Comparison of ENCODE assay signal across 22 mouse cellular contexts in genomic region chr10:44826271-44826670, GRCm38 (mm10).
DNase-seq lines count a peak whose midpoint lies in the region; ATAC-seq and TF ChIP-seq lines count a peak whose summit lies in the region.
"Had no signal": no experiment of that assay in that cellular context is flagged by ENCODE, and none has a peak within 500 bp of the region (broad histone marks: within the 10 kb centered on the region; RNA-seq: fewer than 3 reads in every experiment).

No protein-coding gene starts in this region.

- H3K9me3 ChIP-seq in forebrain, embryonic 14.5 days (replicated peaks; ENCODE audit: control insufficient read depth, low read length): no peaks in the 10 kb centered on the region
- no peaks in the 10 kb centered on the region for H3K9me3 ChIP-seq in forebrain, embryonic 15.5 days
- H3K9me3 ChIP-seq in lung, embryonic 16.5 days (ENCODE audit: control insufficient read depth, low read length): no peaks in the 10 kb centered on the region
- H3K9me3 ChIP-seq in neural tube, embryonic 15.5 days (replicated peaks): no peaks in the 10 kb centered on the region
- H3K9me3 ChIP-seq: heart, embryonic 12.5 days; heart, embryonic 15.5 days had no signal

- no peak for ATAC-seq in forebrain, embryonic 14.5 days
- no peak for ATAC-seq in forebrain, embryonic 15.5 days (replicated peaks)
- ATAC-seq in lung, embryonic 16.5 days (ENCODE audit: low read depth): peak; percentile 20; the same call in 1 of the 2 replicates
- no peak for ATAC-seq in neural tube, embryonic 15.5 days (ENCODE audit: low FRiP score)
- ATAC-seq: activated CD4-positive, CD25-positive, alpha-beta regulatory T cell, adult 4 months; forebrain, embryonic 16.5 days; hindbrain, postnatal 0 days; inflammation-experienced regulatory T-cells, adult 6 months had no signal

- H3K36me3 ChIP-seq in forebrain, embryonic 14.5 days (ENCODE audit: control insufficient read depth, insufficient read depth, low read length): no peaks in the 10 kb centered on the region
- H3K36me3 ChIP-seq in forebrain, embryonic 15.5 days: no peaks in the 10 kb centered on the region
- no peaks in the 10 kb centered on the region for H3K36me3 ChIP-seq in lung, embryonic 16.5 days (ENCODE audit: control insufficient read depth, insufficient read depth, low read length)
- no peaks in the 10 kb centered on the region for H3K36me3 ChIP-seq in neural tube, embryonic 15.5 days
- H3K36me3 ChIP-seq: heart, embryonic 12.5 days; heart, embryonic 15.5 days had no signal

- H3K4me1 ChIP-seq in forebrain, embryonic 14.5 days (ENCODE audit: control insufficient read depth, insufficient read depth, low read length): no peaks in the 10 kb centered on the region
- no peaks in the 10 kb centered on the region for H3K4me1 ChIP-seq in forebrain, embryonic 15.5 days
- H3K4me1 ChIP-seq in lung, embryonic 16.5 days (replicated peaks; ENCODE audit: control insufficient read depth, insufficient read depth, low read length): no peaks in the 10 kb centered on the region
- no peaks in the 10 kb centered on the region for H3K4me1 ChIP-seq in neural tube, embryonic 15.5 days
- H3K4me1 ChIP-seq: heart, embryonic 12.5 days; heart, embryonic 15.5 days had no signal

- DNase-seq in forebrain, embryonic 14.5 days (ENCODE audit: low spot score): peak; percentile 15
- DNase-seq in lung, postnatal 36 days: no peak
- DNase-seq in brain, embryonic 14.5 days (ENCODE audit: low read depth): peak; percentile 28
- DNase-seq: adrenal gland, adult 8-10 months; adrenal gland, postnatal 25 days; cerebellum, adult 18-20 months; cerebellum, adult 9-10 months; cerebellum, postnatal 14 days; gastrocnemius, postnatal 10 days; heart, adult 18-20 months; heart, postnatal 10 days; heart, postnatal 36 days had no signal

- H3K27ac ChIP-seq in forebrain, embryonic 14.5 days (ENCODE audit: low read depth, low read length): no peak overlapping the region
- no peak overlapping the region for H3K27ac ChIP-seq in forebrain, embryonic 15.5 days (replicated peaks)
- H3K27ac ChIP-seq in lung, embryonic 16.5 days (ENCODE audit: low read length): no peak overlapping the region
- no peak overlapping the region for H3K27ac ChIP-seq in neural tube, embryonic 15.5 days (replicated peaks)
- H3K27ac ChIP-seq: heart, embryonic 15.5 days; hindbrain, embryonic 14.5 days; hindbrain, postnatal 0 days had no signal

- WGBS in forebrain, embryonic 14.5 days: 57% methylated on average over 3 of the region's 3 CpGs
- WGBS in forebrain, embryonic 15.5 days: 57% methylated on average over 3 of the region's 3 CpGs
- 46% methylated on average over 3 of the region's 3 CpGs for WGBS in lung, embryonic 16.5 days
- 77% methylated on average over 3 of the region's 3 CpGs for WGBS in neural tube, embryonic 15.5 days

- no peak overlapping the region for H3K9ac ChIP-seq in forebrain, embryonic 14.5 days (ENCODE audit: low read length)
- no peak overlapping the region for H3K9ac ChIP-seq in forebrain, embryonic 15.5 days (replicated peaks)
- H3K9ac ChIP-seq in lung, embryonic 16.5 days (ENCODE audit: low read length): no peak overlapping the region
- no peak overlapping the region for H3K9ac ChIP-seq in neural tube, embryonic 15.5 days (replicated peaks)
- H3K9ac ChIP-seq: heart, embryonic 12.5 days; heart, embryonic 15.5 days; hindbrain, embryonic 14.5 days had no signal

- no peak for TF ChIP-seq CTCF in brain, embryonic 14.5 days (IDR thresholded peaks at IDR 0.05; ENCODE audit: borderline replicate concordance, extremely low read depth, insufficient read depth, insufficient read length)

- H3K27me3 ChIP-seq in forebrain, embryonic 14.5 days (replicated peaks; ENCODE audit: control insufficient read depth, insufficient read depth, low read length): no peaks in the 10 kb centered on the region
- H3K27me3 ChIP-seq in forebrain, embryonic 15.5 days: no peaks in the 10 kb centered on the region
- H3K27me3 ChIP-seq in lung, embryonic 16.5 days (ENCODE audit: control insufficient read depth, insufficient read depth, low read depth, low read length): no peaks in the 10 kb centered on the region
- no peaks in the 10 kb centered on the region for H3K27me3 ChIP-seq in neural tube, embryonic 15.5 days (replicated peaks)
- H3K27me3 ChIP-seq: heart, embryonic 12.5 days; heart, embryonic 15.5 days had no signal

- no peak for TF ChIP-seq POLR2A in brain, embryonic 14.5 days (IDR thresholded peaks at IDR 0.05; ENCODE audit: borderline replicate concordance, extremely low read depth, insufficient read depth, insufficient read length, poor library complexity, severe bottlenecking)

- H3K4me2 ChIP-seq in forebrain, embryonic 14.5 days (ENCODE audit: low read length): no peak overlapping the region
- H3K4me2 ChIP-seq in forebrain, embryonic 15.5 days (replicated peaks): no peak overlapping the region
- no peak overlapping the region for H3K4me2 ChIP-seq in lung, embryonic 16.5 days (ENCODE audit: low read depth, low read length)
- H3K4me2 ChIP-seq in neural tube, embryonic 15.5 days: no peak overlapping the region
- H3K4me2 ChIP-seq: heart, embryonic 12.5 days; heart, embryonic 15.5 days; hindbrain, embryonic 14.5 days had no signal

- no peak overlapping the region for H3K4me3 ChIP-seq in forebrain, embryonic 14.5 days (ENCODE audit: low read depth, low read length)
- no peak overlapping the region for H3K4me3 ChIP-seq in forebrain, embryonic 15.5 days
- H3K4me3 ChIP-seq in lung, embryonic 16.5 days (ENCODE audit: low read length): no peak overlapping the region
- H3K4me3 ChIP-seq in neural tube, embryonic 15.5 days (replicated peaks): no peak overlapping the region
- H3K4me3 ChIP-seq: heart, embryonic 12.5 days; heart, embryonic 15.5 days had no signal
